Mouse (Mus musculus): ENCODE data around the gene Ifna4.

Ifna4 gene

GRCm38 (mm10) chr4:88865011-88865569 lies 23.4 kb downstream of the Ifna4 start:
- no peak for DNase-seq (ENCODE audit: low read depth, low spot score)

GRCm38 (mm10) chr4:88867366-88867925 lies 25.8 kb downstream of the Ifna4 start:
- DNase-seq (ENCODE audit: low read depth, low spot score), result peak; percentile 65

DNA sequence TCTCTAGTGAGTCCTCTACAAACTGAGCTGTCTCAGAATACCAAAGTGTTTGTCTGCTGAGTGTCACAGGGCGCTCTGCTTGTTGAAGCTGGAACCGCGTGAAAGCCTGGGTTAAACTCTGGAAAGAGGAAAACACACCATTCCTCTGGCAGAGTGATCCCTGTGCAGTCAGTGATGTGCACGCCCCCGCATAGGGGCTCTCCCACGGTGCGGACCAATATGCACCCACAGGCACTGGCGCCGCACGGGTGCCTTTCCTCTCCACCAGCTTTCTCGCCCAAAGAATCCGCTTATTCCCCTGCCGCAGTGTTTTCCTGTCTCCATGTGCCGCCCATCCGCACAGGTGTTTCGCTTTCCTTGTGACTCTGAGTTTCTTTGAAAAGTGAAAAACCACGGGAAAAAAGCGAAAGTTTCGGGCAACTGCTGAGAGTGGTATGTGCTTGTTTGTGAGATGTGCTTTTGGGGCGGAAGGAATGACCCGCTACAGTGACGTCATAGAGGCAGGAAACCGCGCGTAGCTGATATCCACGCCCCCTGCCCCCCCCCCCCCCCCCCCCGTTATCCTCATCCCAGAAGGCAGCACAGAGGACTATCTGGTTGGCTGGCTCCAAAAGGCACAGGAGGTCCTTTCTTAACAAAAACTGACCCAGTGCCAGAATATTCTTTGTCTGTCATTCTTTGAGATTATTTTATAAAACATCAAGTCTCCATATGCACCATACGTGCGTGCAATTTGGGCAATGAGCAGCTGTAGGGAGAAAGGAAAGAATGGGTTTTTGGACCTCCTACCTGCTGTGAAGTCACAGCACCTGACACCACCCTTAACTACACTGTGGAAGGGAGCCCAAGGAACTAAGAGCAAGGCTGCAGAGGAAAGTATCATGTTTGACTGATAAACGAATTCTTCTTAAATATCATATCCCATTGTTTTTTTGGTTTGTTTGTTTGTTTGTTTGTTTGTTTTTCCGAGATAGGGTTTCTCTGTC lies 26.6 kb downstream of the Ifna4 start:
- DNase-seq (ENCODE audit: low read depth, low spot score), result peak; percentile 27

- DNase-seq (ENCODE audit: low read depth, low spot score), result peak; percentile 30
These were observed 31.0 kb downstream of the Ifna4 start for GRCm38 (mm10) chr4:88872691-88873090.

- DNase-seq (ENCODE audit: low read depth, low spot score), result no peak
These were observed 33.9 kb downstream of the Ifna4 start for GRCm38 (mm10) chr4:88875435-88876095.

DNA sequence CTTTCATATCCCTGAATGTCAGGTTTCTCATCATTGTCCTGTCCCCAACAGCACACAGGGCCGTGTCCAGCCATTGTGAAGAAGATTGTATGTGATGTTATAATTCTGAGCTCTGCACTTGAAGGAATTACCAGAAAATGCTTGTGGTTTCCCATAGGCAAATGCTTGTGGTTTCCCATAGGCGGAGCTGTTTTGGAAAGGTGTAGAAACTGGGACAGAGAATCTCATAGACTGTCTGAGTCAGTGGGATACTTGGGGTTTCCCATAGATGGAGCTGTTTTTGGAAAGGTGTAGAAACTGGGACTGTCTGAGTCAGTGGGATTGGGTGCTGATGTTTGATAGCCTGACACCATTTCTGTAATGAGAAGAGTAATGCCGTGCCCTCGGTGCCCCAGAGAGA lies 34.9 kb downstream of the Ifna4 start:
- no peak for DNase-seq (ENCODE audit: low read depth, low spot score)

- no peak for DNase-seq (ENCODE audit: low read depth, low spot score)
These were observed 36.6 kb downstream of the Ifna4 start for GRCm38 (mm10) chr4:88878246-88878645.

DNA sequence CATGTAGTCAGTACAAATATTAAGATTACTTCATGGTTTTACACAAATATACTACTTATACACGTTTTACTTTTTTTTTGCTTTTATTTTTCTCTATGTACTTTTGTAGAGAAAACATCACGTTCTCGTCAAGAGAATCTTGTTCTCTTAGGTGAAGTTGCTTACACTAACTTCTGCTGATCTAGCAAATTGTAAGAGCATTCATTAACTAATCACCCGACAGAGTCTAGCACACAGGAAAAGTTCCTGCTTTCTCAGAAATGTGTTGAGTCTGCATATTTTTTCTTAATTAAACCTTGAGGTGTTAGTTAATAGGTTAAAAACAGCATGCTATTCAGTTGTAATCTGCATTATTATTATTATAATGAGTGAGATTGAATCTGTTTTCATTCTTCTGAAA lies 37.1 kb downstream of the Ifna4 start:
- no peak for DNase-seq (ENCODE audit: low read depth, low spot score)

DNA sequence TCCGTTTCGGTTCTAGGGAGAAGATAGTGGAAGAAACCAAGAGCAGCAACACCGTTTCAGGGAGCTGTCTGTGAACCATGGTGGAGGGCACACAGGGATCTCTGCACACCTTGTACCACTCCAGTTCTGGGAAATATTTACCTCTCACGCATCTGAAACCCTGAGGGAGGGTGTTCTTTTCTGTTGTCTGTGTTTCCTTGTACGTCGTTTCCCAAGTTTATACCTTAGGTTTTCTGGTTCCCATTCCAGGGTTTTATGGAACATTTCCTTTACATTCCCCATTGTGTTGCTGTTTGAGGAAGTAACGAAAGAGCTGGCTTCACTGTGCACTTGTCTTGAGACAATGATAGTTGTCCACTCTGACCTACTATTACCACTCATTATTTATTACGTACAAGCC lies 38.4 kb downstream of the Ifna4 start, which contains the start of gene Ifne:
Gene Ifne (minus strand): TSS at position 101 of the 400 bp plus-strand sequence.
- DNase-seq (ENCODE audit: low read depth, low spot score), result no peak

DNA sequence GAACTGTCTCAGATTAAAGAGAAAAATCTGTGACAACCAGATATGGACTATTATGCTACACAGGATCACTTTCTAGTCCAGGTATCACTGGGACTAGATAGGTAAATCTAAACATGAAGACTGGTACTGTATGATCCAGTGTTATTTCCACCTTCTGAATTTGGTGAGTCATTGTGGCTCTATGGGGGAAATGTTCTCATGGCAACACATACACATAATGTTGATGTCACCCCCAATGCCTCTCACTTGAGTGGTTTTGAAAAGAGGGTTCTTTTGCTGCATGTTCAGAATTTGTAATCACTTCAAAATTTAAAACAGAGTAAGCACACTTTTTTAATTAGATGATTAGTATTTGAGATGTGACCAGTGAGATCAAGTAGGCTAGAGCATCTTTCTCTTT lies 46.6 kb downstream of the Ifna4 start:
- DNase-seq (ENCODE audit: low read depth, low spot score), result no peak

Measured in embryo, embryonic 11.5 days (tissue).